Mouse (Mus musculus) embryonic fibroblast, embryonic 13.5 days (primary cell): ENCODE measurements around the gene Cdk6.

ENCODE experiments used
- CTCF ChIP-seq: IDR thresholded peaks from 2 replicates; pipeline ENCODE4 v1.5.1; 2011; ENCODE audit warnings: mild to moderate bottlenecking, control low read depth, low read length, moderate library complexity, borderline replicate concordance; ENCODE audit not compliant: insufficient read depth
- POLR2A ChIP-seq: IDR thresholded peaks from 2 replicates; pipeline ENCODE4 v1.6.1; 2011; ENCODE audit warnings: low read depth, mild to moderate bottlenecking, control low read depth, low read length, moderate library complexity

- TF ChIP-seq POLR2A = no peak
- TF ChIP-seq CTCF = no peak
Observed at GRCm38 (mm10) chr5:3488146-3488774, 147.0 kb downstream of the Cdk6 start.
